Mouse (Mus musculus) neural tube, embryonic 13.5 days (tissue): ENCODE data around the gene Tmem269. TPM values are rescaled to one million over a fixed set of nuclear protein-coding genes. Genes with fewer than 3 reads are reported as not detected.

ENCODE experiments used
- ATAC-seq: fragments of 200-750 bp; cut with Nextera tagmentation; 2 replicates; pipeline ENCODE4 v1.8.0; 2017; ENCODE audit warnings: low read depth, mild to moderate bottlenecking, moderate TSS enrichment, moderate library complexity
- H3K27ac ChIP-seq: fragments of 300-500 bp; sonication (generic); replicated peaks from 2 replicates; pipeline ENCODE4 v1.5.1; 2015; ENCODE audit warnings: moderate library complexity, mild to moderate bottlenecking, inconsistent platforms
- H3K27me3 ChIP-seq: fragments of 300-500 bp; sonication (generic); 2 replicates; pipeline ENCODE4 v1.6.1; 2015; ENCODE audit warnings: mild to moderate bottlenecking, inconsistent platforms
- H3K36me3 ChIP-seq: fragments of 300-500 bp; sonication (generic); 2 replicates; pipeline ENCODE4 v1.6.1; 2015; ENCODE audit warnings: mild to moderate bottlenecking, inconsistent platforms
- H3K4me1 ChIP-seq: fragments of 300-500 bp; sonication (generic); replicated peaks from 2 replicates; pipeline ENCODE4 v1.6.1; 2015; ENCODE audit warnings: inconsistent platforms
- H3K4me2 ChIP-seq: fragments of 300-500 bp; sonication (generic); 2 replicates; pipeline ENCODE4 v1.6.1; 2015; ENCODE audit warnings: inconsistent platforms, mild to moderate bottlenecking, moderate library complexity
- H3K4me3 ChIP-seq: fragments of 300-500 bp; sonication (generic); 2 replicates; pipeline ENCODE4 v1.5.1; 2015; ENCODE audit warnings: mild to moderate bottlenecking, inconsistent platforms
- H3K9ac ChIP-seq: fragments of 300-500 bp; sonication (generic); 2 replicates; pipeline ENCODE4 v1.6.1; 2015; ENCODE audit warnings: moderate library complexity, mild to moderate bottlenecking, inconsistent platforms
- H3K9me3 ChIP-seq: fragments of 300-500 bp; sonication (generic); 2 replicates; pipeline ENCODE4 v1.6.1; 2016; ENCODE audit warnings: inconsistent platforms
- WGBS: fragments of 180-500 bp; shearing (Covaris S2); methylation state at CpG from one replicate; pipeline ENCODE4 v1.1.7; 2015; 5-methylcytosine and 5-hydroxymethylcytosine counted together
- polyA plus RNA-seq: library from polyadenylated mRNA; unstranded; fragments of >200 nt; fragmentation: Nextera tagmentation; extraction: Ambion mirVana; gene quantifications from 2 replicates; pipeline ENCODE4 v1.2.1, GENCODE M21; 2015

Gene Tmem269
- polyA plus RNA-seq, 1 experiment from 2014 or later: not detected

- no peak overlapping the region for H3K4me3 ChIP-seq
- H3K9ac ChIP-seq: no peak overlapping the region
- no peak overlapping the region for H3K27ac ChIP-seq
- no peak for ATAC-seq
- H3K4me1 ChIP-seq: peaks cover 7% of the 10 kb centered on the region
- H3K27me3 ChIP-seq: no peaks in the 10 kb centered on the region
- no peak overlapping the region for H3K4me2 ChIP-seq
- WGBS: 74% methylated on average over 3 of the region's 3 CpGs
- H3K36me3 ChIP-seq: no peaks in the 10 kb centered on the region
- no peaks in the 10 kb centered on the region for H3K9me3 ChIP-seq
These were observed 26.7 kb downstream of the Tmem269 start for GRCm38 (mm10) chr4:119191273-119191672.

GRCm38 (mm10) chr4:119190618-119191017, 27.4 kb downstream of the Tmem269 start:
- H3K4me2 ChIP-seq: no peak overlapping the region
- no peak overlapping the region for H3K4me3 ChIP-seq
- H3K27me3 ChIP-seq: no peaks in the 10 kb centered on the region
- H3K4me1 ChIP-seq: peaks cover under 1% of the 10 kb centered on the region; the same call in 1 of the 2 replicates
- no peak overlapping the region for H3K27ac ChIP-seq
- 86% methylated on average over 8 of the region's 8 CpGs for WGBS
- ATAC-seq: no peak
- no peaks in the 10 kb centered on the region for H3K36me3 ChIP-seq
- H3K9ac ChIP-seq: no peak overlapping the region
- no peaks in the 10 kb centered on the region for H3K9me3 ChIP-seq

- Histone ChIP-seq H3K27ac (no peak within 1 kb of the TSS), H3K4me1 (no peaks in the 10 kb centered on the region), H3K36me3 (no peaks in the 10 kb centered on the region), H3K27me3 (no peaks in the 10 kb centered on the region), H3K9me3 (no peaks in the 10 kb centered on the region), H3K4me2 (no peak within 1 kb of the TSS), H3K4me3 (no peak within 1 kb of the TSS), H3K9ac (no peak within 1 kb of the TSS)
- 49% methylated on average over 6 of the region's 6 CpGs for WGBS
- ATAC-seq: no peak
These were observed 28.2 kb downstream of the Tmem269 start, which contains the start of gene Ermap for GRCm38 (mm10) chr4:119189864-119190263. Gene Ermap (minus strand): TSS chr4:119190011.

GRCm38 (mm10) chr4:119189392-119189791, 28.6 kb downstream of the Tmem269 start:
- no peak overlapping the region for H3K4me2 ChIP-seq
- ATAC-seq: no peak
- 43% methylated on average over 6 of the region's 6 CpGs for WGBS
- no peak overlapping the region for H3K4me3 ChIP-seq
- H3K27ac ChIP-seq: no peak overlapping the region
- H3K27me3 ChIP-seq: no peaks in the 10 kb centered on the region
- H3K9ac ChIP-seq: no peak overlapping the region
- H3K36me3 ChIP-seq: no peaks in the 10 kb centered on the region
- H3K9me3 ChIP-seq: no peaks in the 10 kb centered on the region
- H3K4me1 ChIP-seq: no peaks in the 10 kb centered on the region

GRCm38 (mm10) chr4:119188060-119188785, 29.8 kb downstream of the Tmem269 start:
- no peak overlapping the region for H3K4me3 ChIP-seq
- H3K4me1 ChIP-seq: no peaks in the 10 kb centered on the region
- no peak overlapping the region for H3K9ac ChIP-seq
- H3K27ac ChIP-seq: no peak overlapping the region
- no peak for ATAC-seq
- no peaks in the 10 kb centered on the region for H3K36me3 ChIP-seq
- no peak overlapping the region for H3K4me2 ChIP-seq
- 60% methylated on average over 11 of the region's 11 CpGs for WGBS
- no peaks in the 10 kb centered on the region for H3K27me3 ChIP-seq
- H3K9me3 ChIP-seq: no peaks in the 10 kb centered on the region

GRCm38 (mm10) chr4:119185771-119186170, 32.2 kb downstream of the Tmem269 start:
- no peak for ATAC-seq
- WGBS: 87% methylated on average over 4 of the region's 4 CpGs
- H3K4me1 ChIP-seq: no peaks in the 10 kb centered on the region
- H3K4me3 ChIP-seq: no peak overlapping the region
- no peak overlapping the region for H3K27ac ChIP-seq
- H3K36me3 ChIP-seq: no peaks in the 10 kb centered on the region
- no peak overlapping the region for H3K9ac ChIP-seq
- H3K4me2 ChIP-seq: no peak overlapping the region
- H3K9me3 ChIP-seq: no peaks in the 10 kb centered on the region
- H3K27me3 ChIP-seq: no peaks in the 10 kb centered on the region

GRCm38 (mm10) chr4:119183525-119183924, 34.5 kb downstream of the Tmem269 start:
- H3K4me1 ChIP-seq: no peaks in the 10 kb centered on the region
- no peak for ATAC-seq
- H3K27ac ChIP-seq: no peak overlapping the region
- H3K9ac ChIP-seq: no peak overlapping the region
- H3K4me3 ChIP-seq: no peak overlapping the region
- H3K27me3 ChIP-seq: no peaks in the 10 kb centered on the region
- 73% methylated on average over 1 of the region's 1 CpGs for WGBS
- H3K4me2 ChIP-seq: no peak overlapping the region
- no peaks in the 10 kb centered on the region for H3K36me3 ChIP-seq
- H3K9me3 ChIP-seq: no peaks in the 10 kb centered on the region

- Histone ChIP-seq H3K4me1 (no peaks in the 10 kb centered on the region), H3K27me3 (no peaks in the 10 kb centered on the region), H3K4me2 (no peak overlapping the region), H3K4me3 (no peak overlapping the region), H3K27ac (no peak overlapping the region), H3K9me3 (no peaks in the 10 kb centered on the region), H3K9ac (no peak overlapping the region), H3K36me3 (no peaks in the 10 kb centered on the region)
- ATAC-seq: no peak
- WGBS: 92% methylated on average over 9 of the region's 9 CpGs
These were observed 36.6 kb downstream of the Tmem269 start for GRCm38 (mm10) chr4:119181456-119181855.

- H3K27ac ChIP-seq: no peak overlapping the region
- no peak overlapping the region for H3K9ac ChIP-seq
- H3K4me3 ChIP-seq: no peak overlapping the region
- H3K36me3 ChIP-seq: no peaks in the 10 kb centered on the region
- H3K27me3 ChIP-seq: no peaks in the 10 kb centered on the region
- H3K4me2 ChIP-seq: no peak overlapping the region
- WGBS: 58% methylated on average over 4 of the region's 4 CpGs
- no peaks in the 10 kb centered on the region for H3K4me1 ChIP-seq
- ATAC-seq: no peak
- no peaks in the 10 kb centered on the region for H3K9me3 ChIP-seq
These were observed 37.8 kb downstream of the Tmem269 start for GRCm38 (mm10) chr4:119180133-119180707.

GRCm38 (mm10) chr4:119178331-119178730, 39.7 kb downstream of the Tmem269 start:
- no peaks in the 10 kb centered on the region for H3K36me3 ChIP-seq
- no peak overlapping the region for H3K27ac ChIP-seq
- 73% methylated on average over 18 of the region's 18 CpGs for WGBS
- no peak overlapping the region for H3K4me2 ChIP-seq
- H3K27me3 ChIP-seq: no peaks in the 10 kb centered on the region
- H3K9me3 ChIP-seq: no peaks in the 10 kb centered on the region
- peaks cover 5% of the 10 kb centered on the region for H3K4me1 ChIP-seq
- H3K9ac ChIP-seq: no peak overlapping the region
- no peak overlapping the region for H3K4me3 ChIP-seq
- ATAC-seq: no peak

GRCm38 (mm10) chr4:119177702-119178101, 40.3 kb downstream of the Tmem269 start:
- no peak for ATAC-seq
- no peak overlapping the region for H3K4me2 ChIP-seq
- WGBS: 79% methylated on average over 5 of the region's 5 CpGs
- no peak overlapping the region for H3K9ac ChIP-seq
- no peak overlapping the region for H3K4me3 ChIP-seq
- no peaks in the 10 kb centered on the region for H3K27me3 ChIP-seq
- no peak overlapping the region for H3K27ac ChIP-seq
- no peaks in the 10 kb centered on the region for H3K9me3 ChIP-seq
- H3K4me1 ChIP-seq: peaks cover 11% of the 10 kb centered on the region
- H3K36me3 ChIP-seq: no peaks in the 10 kb centered on the region

GRCm38 (mm10) chr4:119173851-119174453, 44.1 kb downstream of the Tmem269 start, which contains the start of gene Zfp691:
Gene Zfp691 (minus strand): TSS chr4:119174195.
- under 1% methylated on average over 40 of the region's 40 CpGs for WGBS
- Histone ChIP-seq H3K4me3 (peak within 1 kb of the TSS; percentile 71), H3K4me2 (peak within 1 kb of the TSS; percentile 76), H3K27me3 (no peaks in the 10 kb centered on the region), H3K9me3 (no peaks in the 10 kb centered on the region), H3K36me3 (peaks cover 21% of the 10 kb centered on the region), H3K9ac (peak within 1 kb of the TSS; percentile 86), H3K4me1 (peaks cover 27% of the 10 kb centered on the region), H3K27ac (peak within 1 kb of the TSS; percentile 59; the same call in 1 of the 2 replicates)
- peak; percentile 100 for ATAC-seq
